Mouse (Mus musculus): ENCODE measurements at regions not wholly inside any gene's neighbourhood (a gene's known extent, or its start where the extent isn't known, plus 50 kb on each side); places are given as distances from the start of the nearest gene placed in this dataset.

GRCm38 (mm10) chr3:60698189-60698588 is 225.6 kb downstream of the Mbnl1 start:
- TF ChIP-seq GATA1 (IDR thresholded peaks at IDR 0.05; ENCODE audit: borderline replicate concordance, low read length) (no peak), FLI1 (IDR thresholded peaks at IDR 0.05; ENCODE audit: low read length) (no peak)

Measured in megakaryocyte, embryonic 14.5 days (primary cell).